Mouse (Mus musculus): Measurements from ENCODE around the gene Serpine1. TPM values are rescaled to one million over a fixed set of nuclear protein-coding genes. Genes with fewer than 3 reads are reported as not detected.

Serpine1 gene
- polyA plus RNA-seq, 1 experiment from 2014 or later, result 0.26 TPM

DNA sequence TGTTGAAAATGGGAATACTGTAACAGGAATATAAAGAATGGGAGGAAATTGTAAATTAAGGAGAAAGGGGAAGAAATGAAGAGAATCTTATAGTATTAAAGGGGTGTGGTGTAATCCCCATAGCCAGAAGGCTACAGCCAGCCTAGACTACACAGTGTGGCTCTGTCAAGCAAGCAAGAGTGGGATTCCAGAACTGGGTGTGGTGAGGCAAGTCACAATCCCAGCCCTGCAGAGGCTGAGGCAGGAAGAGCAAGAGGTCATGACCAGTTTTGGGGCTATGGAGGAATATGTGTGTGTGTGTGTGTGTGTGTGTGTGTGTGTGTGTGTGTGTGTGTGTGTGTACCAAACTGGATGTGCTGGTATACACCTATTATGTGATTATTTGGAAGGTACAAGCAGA lies 25.1 kb downstream of the Serpine1 start:
- Histone ChIP-seq H3K27ac (replicated peaks) (no peak overlapping the region), H3K9me3 (replicated peaks) (no peaks in the 10 kb centered on the region), H3K4me2 (no peak overlapping the region), H3K36me3 (peaks cover 7% of the 10 kb centered on the region), H3K4me1 (peaks cover 23% of the 10 kb centered on the region), H3K27me3 (replicated peaks) (no peaks in the 10 kb centered on the region), H3K4me3 (replicated peaks) (no peak overlapping the region), H3K9ac (replicated peaks) (no peak overlapping the region)
- no peak for ATAC-seq (ENCODE audit: low FRiP score)

- no peaks in the 10 kb centered on the region for H3K27me3 ChIP-seq (replicated peaks)
- no peak overlapping the region for H3K9ac ChIP-seq (replicated peaks)
- no peaks in the 10 kb centered on the region for H3K9me3 ChIP-seq (replicated peaks)
- 22% methylated on average over 5 of the region's 5 CpGs for WGBS
- H3K4me1 ChIP-seq, result peaks cover 23% of the 10 kb centered on the region
- peak overlapping the region; percentile 67 for H3K4me3 ChIP-seq (replicated peaks)
- H3K27ac ChIP-seq (replicated peaks), result peak overlapping the region; percentile 76
- peaks cover 14% of the 10 kb centered on the region for H3K36me3 ChIP-seq
- no peak; the same call in 1 of the 2 replicates for ATAC-seq (ENCODE audit: low FRiP score)
- H3K4me2 ChIP-seq, result peak overlapping the region; percentile 93
Measured at GRCm38 (mm10) chr5:137046324-137046718, 25.7 kb downstream of the Serpine1 start.

DNA sequence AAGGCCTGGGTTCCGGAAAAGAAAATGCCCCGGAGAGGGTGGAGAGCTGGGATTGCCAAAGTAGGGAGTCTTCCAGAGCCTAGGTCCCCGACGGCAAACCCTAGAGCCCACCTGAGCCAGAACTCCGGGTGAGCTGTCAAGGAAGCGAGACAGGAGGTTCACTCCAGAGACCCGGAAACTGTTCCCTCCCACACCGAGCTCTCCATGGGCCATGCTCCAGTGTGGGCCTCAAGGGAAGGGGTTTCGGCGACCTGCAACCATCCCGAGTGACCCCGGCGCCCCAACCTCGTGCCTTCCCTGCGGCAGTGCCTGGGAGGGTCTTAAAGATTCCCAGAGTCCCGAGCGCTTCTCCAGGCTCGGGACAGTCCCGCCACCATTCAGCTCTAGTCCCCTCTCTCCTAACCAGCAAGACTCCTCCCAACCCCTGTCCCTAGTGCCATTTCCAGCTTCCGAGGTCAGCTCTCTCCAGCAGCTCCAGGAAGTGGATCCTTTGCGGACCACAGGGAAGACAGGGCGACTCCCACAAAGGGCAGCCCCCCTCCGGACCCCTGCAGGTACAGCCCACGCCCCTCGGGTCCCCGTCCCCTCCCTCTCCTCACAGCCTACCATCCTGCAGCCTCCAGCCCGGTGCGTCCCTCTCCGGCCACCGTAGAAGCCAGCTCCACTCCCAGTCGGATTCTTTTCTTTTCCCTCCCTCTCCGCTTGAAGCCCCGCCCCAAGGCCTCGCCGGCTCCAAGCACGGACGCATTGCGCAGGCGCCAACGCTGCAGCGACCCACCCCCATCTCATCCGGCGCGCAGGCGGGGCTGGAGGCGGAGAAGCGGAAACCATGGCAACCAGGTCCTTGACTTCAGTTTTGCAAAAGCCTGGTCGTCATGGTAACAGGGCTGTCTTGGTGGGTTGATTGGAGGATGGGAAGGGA lies 26.4 kb downstream of the Serpine1 start, which contains the start of gene Ap1s1:
TSS of gene Ap1s1 (minus strand) at position 734 of the 922 bp plus-strand sequence.
- H3K27me3 ChIP-seq (replicated peaks), result no peaks in the 10 kb centered on the region
- H3K4me2 ChIP-seq, result peak within 1 kb of the TSS; percentile 93
- under 1% methylated on average over 48 of the region's 48 CpGs for WGBS
- H3K4me1 ChIP-seq, result peaks cover 18% of the 10 kb centered on the region
- H3K27ac ChIP-seq (replicated peaks), result peak within 1 kb of the TSS; percentile 77
- H3K36me3 ChIP-seq, result peaks cover 19% of the 10 kb centered on the region
- peak within 1 kb of the TSS; percentile 83 for H3K9ac ChIP-seq (replicated peaks)
- H3K4me3 ChIP-seq (replicated peaks), result peak within 1 kb of the TSS; percentile 67
- no peaks in the 10 kb centered on the region for H3K9me3 ChIP-seq (replicated peaks)
- ATAC-seq (ENCODE audit: low FRiP score), result peak; percentile 91

- Histone ChIP-seq H3K27me3 (replicated peaks) (no peaks in the 10 kb centered on the region), H3K4me2 (no peak overlapping the region), H3K9ac (replicated peaks) (no peak overlapping the region), H3K4me1 (peaks cover 16% of the 10 kb centered on the region), H3K9me3 (replicated peaks) (no peaks in the 10 kb centered on the region), H3K36me3 (peaks cover 33% of the 10 kb centered on the region), H3K4me3 (replicated peaks) (no peak overlapping the region), H3K27ac (replicated peaks) (no peak overlapping the region)
- no peak for ATAC-seq (ENCODE audit: low FRiP score)
- 96% methylated on average over 7 of the region's 7 CpGs for WGBS
Measured at GRCm38 (mm10) chr5:137043997-137044396, 28.1 kb downstream of the Serpine1 start.

DNA sequence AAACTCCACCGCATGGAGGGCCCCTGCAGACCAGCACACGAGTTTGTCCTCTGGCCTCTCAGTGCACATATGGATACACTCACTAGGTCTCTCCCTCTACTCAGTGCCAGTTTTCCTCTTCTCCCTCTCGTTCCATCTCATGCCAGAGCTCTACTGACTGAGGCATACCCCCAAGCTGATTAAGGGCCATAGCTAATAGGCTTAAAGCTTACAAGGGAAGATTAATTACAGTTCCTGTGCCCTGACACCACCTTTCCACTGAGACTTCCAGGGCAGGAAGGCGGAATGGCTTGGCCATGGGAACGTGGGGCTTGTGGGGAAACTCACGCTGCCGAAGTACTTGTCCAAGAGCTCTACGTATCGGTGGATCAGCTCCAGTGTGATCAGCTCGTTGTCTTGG lies 30.6 kb downstream of the Serpine1 start:
- Histone ChIP-seq H3K27ac (replicated peaks) (no peak overlapping the region), H3K4me3 (replicated peaks) (no peak overlapping the region), H3K27me3 (replicated peaks) (no peaks in the 10 kb centered on the region), H3K9ac (replicated peaks) (no peak overlapping the region), H3K9me3 (replicated peaks) (no peaks in the 10 kb centered on the region), H3K4me2 (no peak overlapping the region), H3K4me1 (peaks cover 13% of the 10 kb centered on the region), H3K36me3 (peaks cover 57% of the 10 kb centered on the region)
- ATAC-seq (ENCODE audit: low FRiP score), result no peak
- WGBS, result 90% methylated on average over 10 of the region's 10 CpGs

- WGBS, result 93% methylated on average over 10 of the region's 10 CpGs
- Histone ChIP-seq H3K36me3 (peaks cover 66% of the 10 kb centered on the region), H3K4me2 (no peak overlapping the region), H3K27me3 (replicated peaks) (no peaks in the 10 kb centered on the region), H3K4me1 (no peaks in the 10 kb centered on the region), H3K9me3 (replicated peaks) (no peaks in the 10 kb centered on the region), H3K9ac (replicated peaks) (no peak overlapping the region), H3K4me3 (replicated peaks) (no peak overlapping the region), H3K27ac (replicated peaks) (no peak overlapping the region)
- no peak for ATAC-seq (ENCODE audit: low FRiP score)
Measured at GRCm38 (mm10) chr5:137039453-137039852, 32.6 kb downstream of the Serpine1 start.

DNA sequence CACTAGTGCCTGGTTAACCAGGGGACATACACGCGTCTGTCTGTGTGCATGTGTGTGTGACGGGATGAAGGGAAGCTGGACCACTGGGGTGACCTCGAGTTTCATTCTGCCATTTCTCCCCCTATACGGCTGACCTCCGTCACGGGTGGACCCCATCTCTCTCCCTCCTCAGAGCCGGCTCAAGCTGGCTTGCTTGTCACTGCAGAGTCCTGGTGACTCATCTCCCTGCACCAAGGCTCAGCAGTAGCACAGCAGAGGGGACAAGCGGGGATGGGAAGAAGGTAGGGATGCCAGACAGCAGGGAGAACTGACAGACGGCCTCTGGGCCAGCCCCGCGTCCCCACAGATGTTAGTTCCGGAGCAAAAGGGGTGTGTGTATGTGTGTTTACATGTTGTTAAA lies 35.9 kb downstream of the Serpine1 start:
- Histone ChIP-seq H3K4me2 (no peak overlapping the region), H3K4me3 (replicated peaks) (no peak overlapping the region), H3K36me3 (peaks cover 51% of the 10 kb centered on the region), H3K27ac (replicated peaks) (no peak overlapping the region), H3K9me3 (replicated peaks) (no peaks in the 10 kb centered on the region), H3K4me1 (peaks cover 22% of the 10 kb centered on the region), H3K9ac (replicated peaks) (no peak overlapping the region), H3K27me3 (replicated peaks) (peaks cover 6% of the 10 kb centered on the region)
- no peak for ATAC-seq (ENCODE audit: low FRiP score)
- WGBS, result 91% methylated on average over 13 of the region's 13 CpGs

- WGBS, result 2% methylated on average over 40 of the region's 49 CpGs
- H3K4me1 ChIP-seq, result peaks cover 48% of the 10 kb centered on the region
- H3K27me3 ChIP-seq (replicated peaks), result peaks cover 38% of the 10 kb centered on the region
- H3K4me2 ChIP-seq, result peak overlapping the region; percentile 100
- ATAC-seq (ENCODE audit: low FRiP score), result peak; percentile 57
- no peaks in the 10 kb centered on the region for H3K9me3 ChIP-seq (replicated peaks)
- peaks cover 22% of the 10 kb centered on the region for H3K36me3 ChIP-seq
- 0 out of 2 replicates have a peak overlapping the region, but pooled peaks have one; percentile 41 for H3K27ac ChIP-seq (replicated peaks)
- peak overlapping the region; percentile 58 for H3K4me3 ChIP-seq (replicated peaks)
- peak overlapping the region; percentile 62 for H3K9ac ChIP-seq (replicated peaks)
Measured at GRCm38 (mm10) chr5:137032641-137033074, 39.4 kb downstream of the Serpine1 start.

GRCm38 (mm10) chr5:137032033-137032421 lies 40.0 kb downstream of the Serpine1 start:
- Histone ChIP-seq H3K4me3 (replicated peaks) (peak overlapping the region; percentile 58), H3K27ac (replicated peaks) (0 out of 2 replicates have a peak overlapping the region, but pooled peaks have one; percentile 41), H3K9me3 (replicated peaks) (no peaks in the 10 kb centered on the region), H3K9ac (replicated peaks) (peak overlapping the region; percentile 62), H3K4me2 (peak overlapping the region; percentile 100), H3K27me3 (replicated peaks) (peaks cover 42% of the 10 kb centered on the region), H3K36me3 (peaks cover 15% of the 10 kb centered on the region), H3K4me1 (peaks cover 48% of the 10 kb centered on the region)
- peak; percentile 0; the same call in 1 of the 2 replicates for ATAC-seq (ENCODE audit: low FRiP score)
- under 1% methylated on average over 28 of the region's 33 CpGs for WGBS

- Histone ChIP-seq H3K36me3 (peaks cover 9% of the 10 kb centered on the region), H3K4me2 (peak overlapping the region; percentile 100), H3K27ac (replicated peaks) (no peak overlapping the region), H3K9me3 (replicated peaks) (no peaks in the 10 kb centered on the region), H3K27me3 (replicated peaks) (peaks cover 48% of the 10 kb centered on the region), H3K4me3 (replicated peaks) (peak overlapping the region; percentile 58), H3K4me1 (peaks cover 48% of the 10 kb centered on the region), H3K9ac (replicated peaks) (peak overlapping the region; percentile 62)
- WGBS, result under 1% methylated on average over 78 of the region's 78 CpGs
- no peak for ATAC-seq (ENCODE audit: low FRiP score)
Measured at GRCm38 (mm10) chr5:137031076-137032032, 40.7 kb downstream of the Serpine1 start.

- ATAC-seq (ENCODE audit: low FRiP score), result no peak
- H3K4me2 ChIP-seq, result peak overlapping the region; percentile 100
- peak overlapping the region; percentile 62 for H3K9ac ChIP-seq (replicated peaks)
- peaks cover 51% of the 10 kb centered on the region for H3K4me1 ChIP-seq
- H3K4me3 ChIP-seq (replicated peaks), result peak overlapping the region; percentile 58
- no peak overlapping the region for H3K27ac ChIP-seq (replicated peaks)
- peaks cover 58% of the 10 kb centered on the region for H3K27me3 ChIP-seq (replicated peaks)
- H3K36me3 ChIP-seq, result no peaks in the 10 kb centered on the region; the same call in 1 of the 2 replicates
- WGBS, result 9% methylated on average over 22 of the region's 22 CpGs
- no peaks in the 10 kb centered on the region for H3K9me3 ChIP-seq (replicated peaks)
Measured at GRCm38 (mm10) chr5:137030416-137030810, 41.7 kb downstream of the Serpine1 start.
